Mouse (Mus musculus) testis, adult 2 months (tissue): ENCODE data around the gene Olfr283. TPM values are rescaled to one million over a fixed set of nuclear protein-coding genes. Genes with fewer than 3 reads are reported as not detected.

Source experiments
- H3K27ac ChIP-seq: fragments of 200-500 bp; 2 replicates; pipeline ENCODE4 v1.5.1; 2012; ENCODE audit warnings: low read depth, low read length; ENCODE audit not compliant: control insufficient read depth, insufficient read depth
- H3K27me3 ChIP-seq: fragments of 200-500 bp; 2 replicates; pipeline ENCODE4 v1.6.1; 2012; ENCODE audit warnings: mild to moderate bottlenecking, low read length, moderate library complexity; ENCODE audit not compliant: control insufficient read depth, insufficient read depth
- H3K36me3 ChIP-seq: fragments of 200-500 bp; 2 replicates; pipeline ENCODE4 v1.6.1; 2012; ENCODE audit warnings: mild to moderate bottlenecking, low read length; ENCODE audit not compliant: control insufficient read depth, insufficient read depth
- H3K4me1 ChIP-seq: fragments of 200-500 bp; 2 replicates; pipeline ENCODE4 v1.6.1; 2012; ENCODE audit warnings: low read length; ENCODE audit not compliant: control insufficient read depth, insufficient read depth
- H3K4me3 ChIP-seq: fragments of 200-500 bp; 2 replicates; pipeline ENCODE4 v1.5.1; 2012; ENCODE audit warnings: low read depth, mild to moderate bottlenecking, low read length, moderate library complexity, mixed read lengths; ENCODE audit not compliant: control insufficient read depth
- CTCF ChIP-seq: fragments of 200-500 bp; IDR thresholded peaks from 2 replicates; pipeline ENCODE4 v1.5.1; 2012; ENCODE audit warnings: low read depth, mild to moderate bottlenecking, inconsistent platforms, low read length, moderate library complexity; ENCODE audit not compliant: control insufficient read depth, insufficient read depth, insufficient replicate concordance
- POLR2A ChIP-seq: fragments of 200-500 bp; IDR thresholded peaks from 2 replicates; pipeline ENCODE4 v1.6.1; 2012; ENCODE audit warnings: low read depth, mild to moderate bottlenecking, inconsistent platforms, low read length, moderate library complexity; ENCODE audit not compliant: control insufficient read depth
- polyA plus RNA-seq: library from polyadenylated mRNA; depleted of rRNA; stranded (reverse); fragments of >200 nt; gene quantifications from 2 replicates; pipeline ENCODE4 v1.2.3, GENCODE M21; 2012; rRNA removed

Olfr283 gene
- polyA plus RNA-seq, 1 experiment = not detected

DNA sequence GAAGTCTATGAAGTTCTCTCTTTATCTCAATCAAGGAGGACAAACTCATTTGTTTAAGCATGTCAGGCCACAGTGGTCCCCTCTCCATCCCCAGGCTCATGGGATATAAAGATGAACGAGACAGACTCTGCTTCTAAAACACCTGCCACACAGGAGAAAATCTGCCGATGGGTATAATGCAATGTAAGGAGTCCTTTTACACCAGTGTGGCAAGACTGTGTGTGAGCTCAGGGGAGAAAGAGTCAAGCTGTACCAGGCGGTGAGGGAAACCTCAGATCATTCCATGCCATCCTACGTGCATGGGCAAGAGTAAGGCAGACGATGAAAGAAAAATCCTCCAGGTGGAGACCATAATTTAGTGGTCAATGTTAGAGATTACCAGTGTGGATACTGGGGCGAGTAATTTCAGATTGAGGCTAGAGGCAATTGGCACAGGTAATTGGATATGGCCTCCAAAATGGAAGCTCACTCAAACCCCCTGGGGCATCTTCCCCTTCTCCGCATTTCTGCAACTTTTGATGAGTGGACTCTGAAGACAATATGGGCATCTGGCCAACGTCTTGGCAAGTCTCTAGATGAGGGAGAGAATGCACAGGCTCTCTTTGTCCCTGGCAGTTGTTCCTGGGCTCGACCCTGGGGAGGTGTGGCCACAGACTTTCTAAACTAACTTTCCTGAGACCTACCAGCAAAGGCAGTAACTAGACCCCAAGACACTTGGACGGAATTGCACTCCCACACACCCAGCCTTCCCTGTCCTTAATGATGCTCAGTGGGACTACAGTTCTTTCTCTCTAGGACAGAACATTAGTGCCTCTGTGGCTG, 10.5 kb upstream of the Olfr283 start:
- Histone ChIP-seq H3K4me1 (no peaks in the 10 kb centered on the region), H3K36me3 (no peaks in the 10 kb centered on the region), H3K27ac (peak overlapping the region; percentile 25; the same call in 1 of the 2 replicates), H3K27me3 (no peaks in the 10 kb centered on the region), H3K4me3 (no peak overlapping the region)
- TF ChIP-seq POLR2A (no peak; the same call in 1 of the 2 replicates), CTCF (no peak)

DNA sequence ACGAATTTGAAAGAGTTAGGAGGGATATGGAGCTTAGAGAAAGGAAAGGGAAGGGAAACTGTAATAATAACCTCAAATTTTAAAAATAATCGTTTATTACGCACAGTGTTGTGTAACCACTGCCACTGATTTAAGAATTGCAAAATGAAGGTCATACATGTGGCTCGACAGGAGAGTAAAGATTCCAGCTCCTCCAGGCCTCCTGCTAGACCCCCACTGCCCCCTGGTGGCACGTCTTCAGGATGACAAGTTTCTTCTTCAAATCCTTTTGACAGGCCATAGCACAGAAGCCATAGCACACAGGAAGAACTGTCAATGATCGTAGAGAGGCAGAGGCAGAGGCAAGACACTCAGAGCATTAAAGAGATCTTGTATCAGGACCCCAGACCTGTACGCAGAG, 9.1 kb upstream of the Olfr283 start:
- Histone ChIP-seq H3K27ac (no peak overlapping the region), H3K36me3 (no peaks in the 10 kb centered on the region), H3K4me3 (no peak overlapping the region), H3K4me1 (no peaks in the 10 kb centered on the region), H3K27me3 (no peaks in the 10 kb centered on the region)
- TF ChIP-seq POLR2A (no peak), CTCF (peak; percentile 73; the same call in 1 of the 2 replicates)

DNA sequence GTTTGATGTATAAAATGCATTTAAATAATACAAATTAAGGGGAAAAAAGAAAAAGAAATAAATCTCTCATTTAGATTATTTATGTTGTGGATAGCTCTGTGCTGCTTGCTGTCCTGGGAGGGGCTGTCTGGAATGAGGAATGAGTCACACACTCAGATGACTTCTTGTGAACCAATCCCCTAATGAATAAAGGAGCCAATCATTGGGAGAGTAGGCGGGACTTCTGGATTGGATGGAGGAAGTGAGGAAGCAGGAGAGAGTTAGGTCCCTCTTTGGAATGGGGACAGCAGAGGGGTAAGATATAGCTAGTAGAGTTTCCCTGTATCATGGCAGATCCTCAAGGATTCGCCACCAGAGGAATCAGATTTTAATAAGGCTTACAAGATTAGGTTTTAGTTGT, 6.9 kb upstream of the Olfr283 start:
- H3K4me3 ChIP-seq = no peak overlapping the region
- TF ChIP-seq CTCF (no peak), POLR2A (no peak)
- H3K36me3 ChIP-seq = no peaks in the 10 kb centered on the region
- no peaks in the 10 kb centered on the region for H3K4me1 ChIP-seq
- no peak overlapping the region for H3K27ac ChIP-seq
- H3K27me3 ChIP-seq = no peaks in the 10 kb centered on the region

DNA sequence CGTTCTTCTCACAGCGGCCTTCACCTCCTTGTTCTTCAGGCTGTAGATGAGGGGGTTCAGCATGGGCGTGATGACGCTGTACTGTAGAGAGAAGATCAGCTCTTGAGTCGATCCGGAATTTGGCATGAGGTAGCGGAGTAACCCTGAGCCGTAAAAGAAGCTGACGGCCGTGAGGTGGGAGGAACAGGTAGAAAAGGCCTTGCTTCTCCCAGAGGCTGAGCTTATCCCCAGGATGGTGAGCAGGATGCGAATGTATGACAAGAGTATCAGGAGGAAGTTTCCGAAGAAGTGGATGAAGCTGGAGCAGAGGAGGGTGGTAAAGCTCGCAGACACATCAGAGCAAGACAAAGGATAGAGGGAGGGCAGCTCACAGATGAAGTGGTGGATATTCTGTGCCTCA, 2.5 kb downstream of the Olfr283 start:
- peak overlapping the region; percentile 32; the same call in 1 of the 2 replicates for H3K4me3 ChIP-seq
- TF ChIP-seq POLR2A = no peak

DNA sequence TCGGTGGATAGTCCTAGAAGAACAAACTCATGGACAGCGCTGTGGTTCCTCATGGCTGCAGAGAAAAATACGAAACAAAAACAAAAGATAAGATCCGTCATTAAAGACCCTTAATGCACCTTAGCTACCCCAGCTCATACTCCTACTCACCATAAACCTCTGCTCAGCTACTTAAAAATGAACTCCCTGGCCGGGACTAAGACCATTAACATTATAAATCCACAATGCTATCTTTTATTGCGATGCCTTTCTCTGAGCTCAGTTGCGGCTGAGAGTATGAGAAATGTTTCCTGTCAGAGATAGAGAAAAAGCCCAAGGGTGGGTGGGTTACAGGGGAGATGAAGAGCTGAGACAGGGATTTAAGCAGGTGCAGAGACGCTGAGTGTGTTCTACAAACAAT, 39.9 kb downstream of the Olfr283 start, which contains the start of gene Olfr284:
TSS of gene Olfr284 (minus strand) at position 101 of the 400 bp plus-strand sequence.
- TF ChIP-seq POLR2A (no peak), CTCF (no peak)
- Histone ChIP-seq H3K4me1 (peaks cover 3% of the 10 kb centered on the region), H3K4me3 (no peak within 1 kb of the TSS), H3K36me3 (no peaks in the 10 kb centered on the region), H3K27ac (no peak within 1 kb of the TSS), H3K27me3 (no peaks in the 10 kb centered on the region)

More for the DNA sequence above, 2.5 kb downstream of the Olfr283 start:
- 0 out of 2 replicates have a peak, but pooled peaks cover 2% of the 10 kb centered on the region for H3K27me3 ChIP-seq
- no peaks in the 10 kb centered on the region; the same call in 1 of the 2 replicates for H3K4me1 ChIP-seq
- no peak overlapping the region for H3K27ac ChIP-seq
- no peaks in the 10 kb centered on the region for H3K36me3 ChIP-seq

Other genes with a start within 250 kb of the Olfr283 start
- 131 and 132 TPM in 2 replicates for gene Asb8, start 215.3 kb downstream of the Olfr283 start, polyA plus RNA-seq
- gene Ccdc184, start 213.8 kb downstream of the Olfr283 start, polyA plus RNA-seq = 28.1 and 31.3 TPM in 2 replicates
- not detected in 2 replicates for gene Olfr288, start 185.4 kb downstream of the Olfr283 start, polyA plus RNA-seq
- not detected in 2 replicates for gene Gm44579, start 160.0 kb downstream of the Olfr283 start, polyA plus RNA-seq
- not detected in 2 replicates for gene Olfr287, start 159.9 kb downstream of the Olfr283 start, polyA plus RNA-seq
- not detected in 2 replicates for gene Olfr286, start 146.5 kb downstream of the Olfr283 start, polyA plus RNA-seq
- gene H1fnt, start 123.7 kb downstream of the Olfr283 start, polyA plus RNA-seq = 627 and 718 TPM in 2 replicates
- gene Zfp641, start 84.8 kb downstream of the Olfr283 start, polyA plus RNA-seq = 0.65 and 0.81 TPM in 2 replicates
- not detected in 2 replicates for gene Olfr285, start 63.6 kb downstream of the Olfr283 start, polyA plus RNA-seq
- gene Olfr284, start 40.0 kb downstream of the Olfr283 start, polyA plus RNA-seq = not detected in 2 replicates
- 0.11 TPM in 1 of 2 replicates, not detected in the other for gene Olfr282, start 50.3 kb upstream of the Olfr283 start, polyA plus RNA-seq
- not detected in 2 replicates for gene Olfr281, start 71.6 kb upstream of the Olfr283 start, polyA plus RNA-seq
- gene OR5BS1P, start 89.0 kb upstream of the Olfr283 start, polyA plus RNA-seq = not detected in 2 replicates
- gene Lalba, start 101.8 kb upstream of the Olfr283 start, polyA plus RNA-seq = not detected in 2 replicates
- 0.48 and 1.1 TPM in 2 replicates for gene Olfr279, start 111.5 kb upstream of the Olfr283 start, polyA plus RNA-seq
- 19.8 and 20.1 TPM in 2 replicates for gene Kansl2, start 153.3 kb upstream of the Olfr283 start, polyA plus RNA-seq
- 11.4 and 15.1 TPM in 2 replicates for gene Ccnt1, start 190.0 kb upstream of the Olfr283 start, polyA plus RNA-seq
- gene 4930415O20Rik, start 190.1 kb upstream of the Olfr283 start, polyA plus RNA-seq = 88.1 and 104 TPM in 2 replicates
- gene Adcy6, start 229.1 kb upstream of the Olfr283 start, polyA plus RNA-seq = 15.0 and 18.8 TPM in 2 replicates
- gene Cacnb3, start 249.9 kb upstream of the Olfr283 start, polyA plus RNA-seq = 3.1 and 3.2 TPM in 2 replicates